Mouse (Mus musculus) embryonic facial prominence, embryonic 11.5 days (tissue): ENCODE data around the gene Cdcp2. TPM values are rescaled to one million over a fixed set of nuclear protein-coding genes. Genes with fewer than 3 reads are reported as not detected.

Experiments
- ATAC-seq: fragments of 200-750 bp; cut with Nextera tagmentation; replicated peaks from 2 replicates; pipeline ENCODE4 v1.8.0; 2017; ENCODE audit warnings: low read depth; ENCODE audit not compliant: insufficient number of reproducible peaks, low FRiP score, low TSS enrichment
- DNase-seq: peaks from one replicate; pipeline ENCODE4 v3.0.0-alpha.2; 2015; ENCODE audit warnings: low spot score
- H3K27ac ChIP-seq: fragments of 300-500 bp; sonication (generic); replicated peaks from 2 replicates; pipeline ENCODE4 v1.5.1; 2014; ENCODE audit warnings: mild to moderate bottlenecking, low read depth, low read length, control low read depth
- H3K27me3 ChIP-seq: fragments of 300-500 bp; sonication (generic); 2 replicates; pipeline ENCODE4 v1.6.1; 2014; ENCODE audit warnings: mild to moderate bottlenecking, low read length, moderate library complexity, mixed read lengths; ENCODE audit not compliant: control insufficient read depth, insufficient read depth
- H3K36me3 ChIP-seq: fragments of 300-500 bp; sonication (generic); replicated peaks from 2 replicates; pipeline ENCODE4 v1.6.1; 2014; ENCODE audit warnings: low read depth, mild to moderate bottlenecking, low read length, moderate library complexity, mixed read lengths; ENCODE audit not compliant: control insufficient read depth, insufficient read depth
- H3K4me1 ChIP-seq: fragments of 300-500 bp; sonication (generic); 2 replicates; pipeline ENCODE4 v1.6.1; 2014; ENCODE audit warnings: low read length, mixed read lengths; ENCODE audit not compliant: control insufficient read depth, insufficient read depth
- H3K4me2 ChIP-seq: fragments of 300-500 bp; sonication (generic); 2 replicates; pipeline ENCODE4 v1.6.1; 2014; ENCODE audit warnings: low read depth, mild to moderate bottlenecking, control low read depth, low read length, moderate library complexity
- H3K4me3 ChIP-seq: fragments of 300-500 bp; sonication (generic); 2 replicates; pipeline ENCODE4 v1.5.1; 2014; ENCODE audit warnings: low read depth, low read length, control low read depth
- H3K9ac ChIP-seq: fragments of 300-500 bp; sonication (generic); replicated peaks from 2 replicates; pipeline ENCODE4 v1.6.1; 2014; ENCODE audit warnings: mild to moderate bottlenecking, control low read depth, low read length
- H3K9me3 ChIP-seq: fragments of 300-500 bp; sonication (generic); replicated peaks from 2 replicates; pipeline ENCODE4 v1.6.1; 2016; ENCODE audit warnings: mild to moderate bottlenecking, low read length, inconsistent platforms, mixed read lengths; ENCODE audit not compliant: control insufficient read depth
- WGBS: fragments of 180-500 bp; shearing (Covaris S2); extraction: QIAGEN DNeasy Blood & Tissue Kit; methylation state at CpG from one replicate; pipeline ENCODE4 v1.1.7; 2014; 5-methylcytosine and 5-hydroxymethylcytosine counted together
- polyA plus RNA-seq: library from polyadenylated mRNA; unstranded; fragments of >200 nt; fragmentation: Nextera tagmentation; extraction: Ambion mirVana; gene quantifications from 2 replicates; pipeline ENCODE4 v1.2.1, GENCODE M21; 2014

Cdcp2 gene
- polyA plus RNA-seq, 1 experiment from 2014 or later, result not detected

GRCm38 (mm10) chr4:107160181-107160580 lies 63.5 kb downstream of the Cdcp2 start:
- no peak overlapping the region for H3K4me2 ChIP-seq
- DNase-seq (no peak), ATAC-seq (no peak)
- H3K4me1 ChIP-seq, result no peaks in the 10 kb centered on the region
- no peak overlapping the region for H3K9ac ChIP-seq
- 92% methylated on average over 8 of the region's 8 CpGs for WGBS
- no peaks in the 10 kb centered on the region for H3K27me3 ChIP-seq
- H3K27ac ChIP-seq, result no peak overlapping the region
- H3K9me3 ChIP-seq, result no peaks in the 10 kb centered on the region
- H3K4me3 ChIP-seq, result no peak overlapping the region
- H3K36me3 ChIP-seq, result no peaks in the 10 kb centered on the region

Other genes starting within 250 kb of the Cdcp2 start
- gene Ssbp3, start 186.2 kb upstream of the Cdcp2 start, polyA plus RNA-seq, result 129 and 138 TPM in 2 replicates
- 120 and 122 TPM in 2 replicates for gene Mrpl37, start 30.0 kb upstream of the Cdcp2 start, polyA plus RNA-seq
- 5.5 and 5.6 TPM in 2 replicates for gene Cyb5rl, start 29.9 kb upstream of the Cdcp2 start, polyA plus RNA-seq
- gene Tmem59, start 81.5 kb downstream of the Cdcp2 start, polyA plus RNA-seq, result 370 and 373 TPM in 2 replicates
- gene Tceanc2, start 82.2 kb downstream of the Cdcp2 start, polyA plus RNA-seq, result 24.6 and 29.8 TPM in 2 replicates
- not detected in 2 replicates for gene Ldlrad1, start 112.3 kb downstream of the Cdcp2 start, polyA plus RNA-seq
- gene Lrrc42, start 156.6 kb downstream of the Cdcp2 start, polyA plus RNA-seq, result 101 and 105 TPM in 2 replicates
- 27.5 and 37.7 TPM in 2 replicates for gene Hspb11, start 156.7 kb downstream of the Cdcp2 start, polyA plus RNA-seq
- gene Dio1, start 210.3 kb downstream of the Cdcp2 start, polyA plus RNA-seq, result not detected in 2 replicates
- gene Yipf1, start 217.5 kb downstream of the Cdcp2 start, polyA plus RNA-seq, result 51.8 and 53.6 TPM in 2 replicates